Mouse (Mus musculus): ENCODE data around the gene H2-K1.
"Not testable (repeated sequence)": the region's sequence is repeated elsewhere in the genome, so short reads cannot be mapped to it uniquely, and the experiment has no call there.

H2-K1 gene

DNA sequence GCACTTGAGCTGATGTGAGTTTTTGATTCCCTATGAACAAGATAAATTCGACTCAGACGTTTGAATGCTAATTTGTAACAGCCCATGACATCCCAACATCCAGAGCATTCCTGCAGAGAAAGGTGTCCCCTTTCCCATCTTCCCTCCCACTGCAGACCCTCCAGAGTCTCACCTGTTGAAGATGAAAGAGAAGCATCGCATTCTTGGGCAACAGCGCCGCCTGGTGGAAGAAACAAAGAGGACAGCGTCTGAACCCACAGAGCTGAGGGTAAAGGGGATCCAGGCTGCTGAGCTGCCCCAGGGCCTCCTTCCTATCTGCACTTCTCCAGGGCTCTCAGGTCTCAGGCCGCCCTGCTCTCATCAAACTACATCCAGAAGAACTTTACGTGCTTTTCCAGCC lies 18.0 kb downstream of the H2-K1 start:
- not testable (repeated sequence) for DNase-seq (ENCODE audit: low read depth)

DNA sequence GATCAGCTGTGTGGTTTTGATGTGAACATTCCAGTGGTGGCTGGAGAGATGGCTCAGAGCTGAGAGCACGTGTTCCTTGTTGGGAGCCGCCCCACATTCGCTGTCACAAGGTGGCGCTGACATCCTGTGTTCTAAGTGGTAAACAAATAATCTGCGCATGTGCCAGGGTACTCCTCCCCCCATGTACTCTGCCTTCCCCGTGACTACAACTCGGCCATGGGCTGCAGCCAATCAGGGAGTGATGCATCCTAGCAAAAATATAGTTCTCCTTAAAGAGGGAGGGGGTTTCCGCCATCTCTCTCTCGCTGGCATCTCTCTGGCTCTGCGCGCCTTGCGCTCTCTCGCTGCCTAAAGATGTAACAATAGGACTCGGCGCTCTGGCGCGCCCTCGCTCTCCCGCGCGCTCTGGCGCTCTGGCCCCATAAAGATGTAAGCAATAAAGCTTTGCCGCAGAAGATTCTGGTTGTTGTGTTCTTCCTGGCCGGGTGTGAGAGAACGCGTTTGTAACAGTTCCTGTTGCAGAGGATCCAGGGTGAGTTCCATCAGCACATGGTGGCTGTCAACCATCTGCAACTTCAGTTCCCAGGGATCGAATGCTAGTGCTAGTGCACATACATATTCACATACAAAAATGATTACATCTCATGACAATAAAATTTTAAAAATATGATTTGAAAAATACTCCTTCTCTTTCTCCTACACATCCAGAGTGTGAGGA lies 18.8 kb downstream of the H2-K1 start:
- peak; percentile 96 for DNase-seq (ENCODE audit: low read depth)

DNA sequence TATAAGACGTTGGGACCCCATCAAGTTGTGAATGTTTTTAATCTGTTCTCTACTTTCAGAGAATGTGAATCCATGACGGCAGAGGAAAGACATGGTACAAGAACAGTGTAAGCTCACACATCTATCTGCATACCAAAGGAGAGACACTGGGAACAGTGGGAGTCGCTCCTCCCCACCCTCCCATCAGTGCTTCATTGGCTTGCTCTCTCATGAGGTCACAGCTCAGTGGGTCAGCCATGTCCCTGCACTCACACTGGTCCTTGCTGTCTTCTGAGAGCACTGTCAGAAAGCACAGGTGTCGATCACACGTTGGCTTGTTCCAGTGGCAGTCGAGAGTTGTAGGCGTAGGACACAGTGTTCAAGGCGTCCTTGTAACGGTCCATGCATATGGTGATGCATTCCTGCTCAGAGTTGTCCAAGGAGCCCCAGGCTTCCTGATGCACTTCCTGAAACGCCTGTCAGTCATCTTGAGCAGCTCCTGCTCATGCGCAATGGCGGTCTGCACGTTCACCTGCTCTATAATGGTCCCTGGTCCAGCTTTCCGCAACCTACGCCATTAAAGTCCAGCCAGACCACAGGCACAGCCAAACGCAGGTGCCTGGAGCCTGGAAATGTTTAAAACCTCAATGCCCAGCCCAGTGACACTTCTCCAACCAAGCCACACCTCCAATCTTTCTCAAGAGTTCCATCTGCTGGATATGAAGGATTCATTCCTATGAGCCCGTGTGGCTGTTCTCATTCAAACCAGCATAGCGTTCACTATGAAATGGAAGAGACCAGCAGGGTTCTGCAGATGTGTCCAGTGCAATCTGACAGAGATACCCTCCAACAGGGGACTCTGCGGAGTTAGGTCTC lies 19.7 kb downstream of the H2-K1 start:
- DNase-seq (ENCODE audit: low read depth), result no peak

DNA sequence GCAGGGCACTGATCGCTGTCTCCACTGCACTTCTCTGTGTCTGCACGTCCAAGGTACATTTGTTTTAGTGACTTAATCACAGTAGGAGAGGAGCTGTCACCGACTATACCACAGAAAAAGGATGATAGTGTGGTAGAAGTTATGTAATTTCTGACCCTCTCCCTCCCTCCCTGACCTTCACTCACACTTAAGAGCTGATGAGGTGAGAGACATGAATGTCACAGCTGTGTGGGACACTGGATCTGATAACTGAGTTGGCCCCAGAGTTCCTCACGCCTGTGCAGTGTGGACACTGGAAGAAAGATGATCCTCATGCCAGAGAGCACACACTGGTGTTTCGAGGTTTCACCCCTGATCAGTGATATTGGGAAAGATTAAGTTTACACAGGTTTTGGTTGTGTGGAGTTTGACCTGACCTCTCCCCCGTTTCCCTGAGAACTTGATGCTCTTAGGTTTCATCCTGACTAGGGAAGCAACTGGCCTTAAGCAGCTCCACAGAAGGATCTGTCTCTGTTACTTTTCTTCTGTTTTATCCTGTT lies 20.6 kb downstream of the H2-K1 start:
- no peak for DNase-seq (ENCODE audit: low read depth)

DNA sequence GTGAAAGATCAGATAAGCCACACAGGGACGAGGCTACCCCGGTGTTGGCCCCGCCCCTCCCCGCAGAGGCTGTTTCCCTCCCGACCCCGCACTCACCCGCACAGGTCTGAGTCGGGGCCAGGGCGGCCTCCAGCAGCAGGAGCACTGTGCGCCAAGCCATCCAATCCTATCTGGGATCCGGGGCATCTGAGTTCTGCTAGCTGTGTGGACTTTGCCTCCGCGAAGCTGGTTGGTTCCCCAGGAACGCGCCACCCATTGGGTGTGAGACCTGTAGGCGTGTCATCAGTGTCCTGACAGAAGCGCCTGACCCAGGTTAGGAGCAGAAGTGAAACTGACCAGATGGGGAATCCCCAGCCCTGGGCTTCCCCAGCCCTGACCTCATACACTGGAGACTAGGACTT lies 21.5 kb downstream of the H2-K1 start:
- no peak for DNase-seq (ENCODE audit: low read depth)

DNA sequence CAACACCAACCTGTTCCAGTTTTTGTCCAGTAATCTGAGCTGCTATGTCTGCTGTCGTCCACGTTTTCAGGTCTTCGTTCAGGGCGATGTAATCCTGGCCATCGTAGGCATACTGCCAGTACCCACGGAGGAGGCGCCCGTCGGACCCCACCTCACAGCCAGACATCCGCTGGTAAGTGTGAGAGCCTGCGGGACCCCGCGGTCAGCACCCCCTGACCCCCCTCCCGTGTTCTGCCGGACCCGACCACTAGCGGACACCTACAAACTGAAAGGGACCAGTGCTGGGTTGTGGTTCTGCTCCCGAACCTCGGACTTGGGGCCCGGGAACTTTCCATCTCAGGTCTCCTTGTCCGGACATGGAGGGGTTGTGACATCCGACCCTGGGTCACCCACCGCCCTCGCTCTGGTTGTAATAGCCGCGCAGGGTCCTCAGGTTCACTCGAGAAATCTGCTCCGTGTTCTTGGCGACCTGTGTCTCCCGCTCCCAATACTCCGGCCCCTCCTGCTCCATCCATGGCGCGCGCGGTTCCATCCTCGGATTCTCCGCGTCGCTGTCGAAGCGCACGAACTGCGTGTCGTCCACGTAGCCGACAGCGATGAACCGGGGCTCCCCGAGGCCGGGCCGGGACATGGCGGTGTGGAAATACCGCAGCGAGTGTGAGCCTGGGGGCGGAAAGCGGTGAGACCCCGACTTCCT lies 22.1 kb downstream of the H2-K1 start:
- DNase-seq (ENCODE audit: low read depth), result no peak

- DNase-seq (ENCODE audit: low read depth), result no peak
Measured at GRCm38 (mm10) chr17:33973572-33973971, 26.6 kb downstream of the H2-K1 start.

- no peak for DNase-seq (ENCODE audit: low read depth)
Measured at GRCm38 (mm10) chr17:33972691-33973090, 27.5 kb downstream of the H2-K1 start.

- no peak for DNase-seq (ENCODE audit: low read depth)
Measured at GRCm38 (mm10) chr17:33969394-33969793, 30.8 kb downstream of the H2-K1 start.

GRCm38 (mm10) chr17:33968927-33969326 lies 31.2 kb downstream of the H2-K1 start:
- no peak for DNase-seq (ENCODE audit: low read depth)

DNA sequence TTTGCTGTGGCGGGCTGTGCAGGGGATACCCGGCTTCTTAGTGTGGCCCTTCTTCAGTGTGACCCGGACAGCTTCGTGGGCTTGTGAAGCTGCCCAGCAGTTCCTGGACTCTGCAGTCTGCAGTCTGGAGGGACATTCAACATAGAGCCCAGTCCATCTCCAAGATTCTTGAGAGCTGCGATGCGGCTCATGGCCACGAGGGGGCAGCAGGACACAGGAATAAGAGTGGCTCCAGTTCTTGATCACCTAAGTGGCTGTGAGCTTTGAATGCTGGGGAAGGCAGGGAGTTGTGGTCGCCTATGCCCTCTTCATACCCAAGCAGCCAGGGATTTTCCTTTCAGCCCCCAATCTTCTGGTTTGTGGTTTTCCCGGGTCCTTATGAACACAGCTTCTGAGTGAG lies 31.7 kb downstream of the H2-K1 start:
- DNase-seq (ENCODE audit: low read depth), result no peak

DNA sequence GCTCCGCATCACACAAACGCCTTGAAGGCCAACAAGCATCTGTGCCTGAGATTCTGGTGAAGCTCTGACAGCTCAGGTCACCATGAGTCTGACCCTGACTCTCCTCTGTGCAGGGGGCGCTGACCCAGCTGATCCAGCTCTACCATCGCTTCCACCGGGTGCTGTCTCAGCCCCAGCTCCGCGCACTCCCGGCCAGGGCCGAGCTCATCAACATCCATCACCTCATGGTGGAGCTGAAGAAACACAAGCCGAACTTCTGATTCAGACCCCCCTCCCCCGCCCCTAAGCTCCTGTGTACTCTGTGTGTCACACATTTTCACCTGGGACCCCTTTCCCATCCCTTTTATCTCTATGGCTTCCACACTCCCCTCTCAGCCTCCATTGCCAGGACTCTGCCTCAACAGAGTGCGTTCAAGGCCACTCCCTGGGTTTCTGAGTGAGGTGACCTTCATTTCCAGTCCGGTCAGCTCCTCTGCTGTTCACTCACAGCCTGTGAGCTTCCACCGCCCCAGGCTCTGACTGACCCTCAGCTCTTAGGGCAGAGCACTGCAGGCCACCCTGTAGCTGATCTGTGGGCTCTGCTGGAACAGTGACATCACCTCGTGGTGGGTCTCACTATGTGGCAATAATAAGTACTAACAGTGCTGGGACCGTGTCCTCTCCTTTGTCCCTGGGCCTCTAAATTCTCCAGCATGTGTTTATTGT lies 34.1 kb downstream of the H2-K1 start:
- no peak for DNase-seq (ENCODE audit: low read depth)

- DNase-seq (ENCODE audit: low read depth), result no peak
Measured at GRCm38 (mm10) chr17:33965082-33965845, 34.9 kb downstream of the H2-K1 start.

DNA sequence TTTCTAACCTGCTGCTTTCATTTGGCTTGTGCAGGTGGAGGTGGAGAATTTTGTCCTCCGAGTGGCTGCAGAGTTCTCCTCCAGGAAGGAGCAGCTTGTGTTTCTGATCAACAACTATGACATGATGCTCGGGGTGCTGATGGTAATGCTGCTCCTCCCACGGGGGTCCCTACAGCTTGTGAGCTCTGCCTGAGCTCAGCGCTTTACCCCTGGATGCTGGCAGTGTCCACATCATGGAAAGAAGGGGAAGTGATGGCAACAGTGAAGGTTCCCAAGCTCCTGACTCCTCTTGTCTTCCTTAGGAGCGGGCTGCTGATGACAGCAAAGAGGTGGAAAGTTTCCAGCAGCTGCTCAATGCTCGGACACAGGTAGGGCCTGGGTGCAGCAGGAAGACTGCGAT lies 37.3 kb downstream of the H2-K1 start:
- no peak for DNase-seq (ENCODE audit: low read depth)

DNA sequence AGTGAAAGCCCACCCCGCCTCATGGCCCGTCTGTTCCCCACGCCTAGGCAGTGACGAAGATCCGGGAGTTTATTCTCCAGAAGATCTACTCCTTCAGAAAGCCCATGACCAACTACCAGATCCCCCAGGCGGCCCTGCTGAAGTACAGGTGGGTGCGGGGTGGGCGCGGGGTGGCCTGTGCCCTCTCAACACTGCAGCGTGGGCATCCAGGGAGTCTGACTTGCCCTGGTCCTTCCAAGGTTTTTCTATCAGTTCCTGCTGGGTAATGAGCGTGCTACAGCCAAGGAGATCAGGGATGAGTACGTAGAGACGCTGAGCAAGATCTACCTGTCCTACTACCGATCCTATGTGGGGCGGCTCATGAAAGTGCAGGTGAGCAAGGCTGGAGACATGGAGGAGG lies 40.2 kb downstream of the H2-K1 start:
- no peak for DNase-seq (ENCODE audit: low read depth)

DNA sequence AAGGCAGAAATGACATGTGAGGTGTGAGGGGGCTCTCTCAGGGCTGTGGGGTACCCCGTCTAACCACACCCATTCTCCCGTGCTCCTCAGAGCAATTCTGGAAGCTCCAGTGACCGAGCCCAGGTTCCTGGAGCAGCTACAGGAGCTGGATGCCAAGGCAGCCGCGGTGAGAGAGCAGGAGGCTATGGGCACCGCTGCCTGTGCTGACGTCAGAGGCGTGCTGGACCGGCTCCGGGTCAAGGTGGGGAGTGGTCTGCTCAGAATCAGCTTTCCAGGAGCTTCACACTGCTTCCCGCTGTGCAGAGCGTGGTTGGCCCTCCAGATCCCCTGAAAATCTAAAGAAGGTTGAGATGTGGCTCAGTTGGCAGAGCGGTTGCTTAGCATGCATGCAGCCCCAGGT lies 41.0 kb downstream of the H2-K1 start:
- DNase-seq (ENCODE audit: low read depth), result no peak

- no peak for DNase-seq (ENCODE audit: low read depth)
Measured at GRCm38 (mm10) chr17:33958451-33958850, 41.7 kb downstream of the H2-K1 start.

GRCm38 (mm10) chr17:33957493-33957892 lies 42.7 kb downstream of the H2-K1 start:
- no peak for DNase-seq (ENCODE audit: low read depth)

DNA sequence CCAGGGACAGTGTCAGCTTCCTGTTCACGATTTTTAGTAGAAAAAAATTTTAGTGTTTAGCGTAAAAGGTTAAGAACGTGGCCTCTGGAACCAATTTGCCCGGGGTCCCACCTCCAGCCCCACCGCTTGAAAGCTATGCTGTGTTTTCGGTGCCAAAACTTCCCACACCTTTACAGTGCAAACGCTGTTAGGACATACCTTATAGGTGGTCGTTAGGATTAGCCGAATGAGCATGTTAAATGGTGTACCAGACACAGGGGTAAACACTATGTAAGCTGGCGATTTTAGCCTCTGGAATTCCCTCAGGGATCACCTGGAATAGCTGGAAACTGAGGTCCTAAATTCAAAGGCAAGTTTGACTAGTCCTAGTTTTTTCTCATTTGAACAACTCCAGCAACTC lies 43.8 kb downstream of the H2-K1 start:
- DNase-seq (ENCODE audit: low read depth), result no peak

DNA sequence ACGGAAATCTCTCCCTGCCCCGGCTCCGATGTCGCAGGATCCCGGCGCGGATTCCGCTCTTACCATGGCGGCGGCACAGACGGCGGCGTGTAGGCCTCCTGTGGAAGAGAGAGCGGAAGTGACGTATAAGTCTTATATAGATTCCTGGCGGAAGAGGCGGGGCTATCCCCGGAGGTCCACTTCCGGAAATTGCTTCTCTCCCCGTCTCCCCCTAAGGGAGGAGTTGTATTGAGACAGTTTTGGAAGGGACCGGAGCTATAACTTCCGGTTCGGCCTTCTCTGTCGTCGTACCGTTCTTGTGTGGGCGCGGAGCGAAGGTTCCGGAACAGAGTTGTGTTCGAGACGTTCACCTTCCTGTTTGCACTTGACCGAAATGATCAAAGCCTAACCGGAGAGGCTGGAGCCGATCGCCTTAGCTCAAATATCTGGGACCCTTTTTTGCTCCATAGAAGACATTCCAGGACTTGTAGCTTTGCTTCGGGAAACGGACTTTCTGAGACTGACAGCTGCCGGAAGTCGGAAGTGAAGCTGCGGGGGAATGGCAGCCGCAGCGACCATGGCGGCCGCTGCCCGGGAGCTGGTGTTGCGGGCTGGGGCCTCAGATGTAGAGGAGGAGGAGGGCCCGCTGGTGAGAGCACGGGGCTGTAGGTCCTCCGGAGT lies 44.5 kb downstream of the H2-K1 start, which contains the start of the genes Vps52 and Rps18:
TSS of gene Vps52 (plus strand) at position 258 of the 660 bp plus-strand sequence.
TSS of gene Rps18 (minus strand) at position 447 of the 660 bp plus-strand sequence.
- DNase-seq (ENCODE audit: low read depth), result peak; percentile 98

All from fibroblast of lung, adult 2 months (primary cell).